Mouse (Mus musculus) thymus, postnatal 14 days (tissue): ENCODE measurements around the gene Zfp260.
A peak's percentile ranks its signal among the peaks of the same experiment; 100 is the strongest.
"Not testable (repeated sequence)": the region's sequence is repeated elsewhere in the genome, so short reads cannot be mapped to it uniquely, and the experiment has no call there.

Source experiments
- DNase-seq: peaks from one replicate; pipeline ENCODE4 v3.0.0; 2021

Zfp260 gene

GRCm38 (mm10) chr7:30094646-30095429, at the start of gene Zfp260:
Zfp260 (plus strand) TSS chr7:30094777.
- peak; percentile 92 for DNase-seq

GRCm38 (mm10) chr7:30048126-30048525, 46.5 kb upstream of the Zfp260 start:
- DNase-seq = no peak

GRCm38 (mm10) chr7:30050882-30051548, 43.6 kb upstream of the Zfp260 start, which contains the start of gene Zfp14:
Zfp14 (minus strand) TSS chr7:30051380.
- DNase-seq = peak; percentile 93

- DNase-seq = no peak
Observed at GRCm38 (mm10) chr7:30053591-30053990, 41.0 kb upstream of the Zfp260 start.

- DNase-seq = no peak
Observed at GRCm38 (mm10) chr7:30060341-30060740, 34.2 kb upstream of the Zfp260 start.

- peak; percentile 40 for DNase-seq
Observed at GRCm38 (mm10) chr7:30062478-30062877, 32.1 kb upstream of the Zfp260 start.

- DNase-seq = no peak
Observed at GRCm38 (mm10) chr7:30064622-30065021, 30.0 kb upstream of the Zfp260 start.

- peak; percentile 93 for DNase-seq
Observed at GRCm38 (mm10) chr7:30072146-30073028, 22.2 kb upstream of the Zfp260 start, which contains the start of gene Zfp82. Zfp82 (minus strand) TSS chr7:30072900.

GRCm38 (mm10) chr7:30086524-30086923, 8.1 kb upstream of the Zfp260 start:
- no peak for DNase-seq

GRCm38 (mm10) chr7:30089405-30089804, 5.2 kb upstream of the Zfp260 start:
- DNase-seq = peak; percentile 15

GRCm38 (mm10) chr7:30090092-30090969, 4.2 kb upstream of the Zfp260 start, which contains the start of the genes Gm26920 and Zfp566:
Gm26920 (minus strand) TSS chr7:30090410.
Zfp566 (minus strand) TSS chr7:30090527.
- DNase-seq = peak; percentile 95

GRCm38 (mm10) chr7:30090970-30091585, 3.5 kb upstream of the Zfp260 start:
- DNase-seq = no peak

GRCm38 (mm10) chr7:30092666-30093065, 1.9 kb upstream of the Zfp260 start:
- no peak for DNase-seq

GRCm38 (mm10) chr7:30093918-30094415, 610 bp upstream of the Zfp260 start:
- DNase-seq = peak; percentile 16

GRCm38 (mm10) chr7:30095551-30096125, 1.1 kb downstream of the Zfp260 start:
- no peak for DNase-seq

- peak; percentile 81 for DNase-seq
Observed at GRCm38 (mm10) chr7:30099297-30099696, 4.7 kb downstream of the Zfp260 start.

- no peak for DNase-seq
Observed at GRCm38 (mm10) chr7:30116076-30116475, 21.5 kb downstream of the Zfp260 start.

- not testable (repeated sequence) for DNase-seq
Observed at GRCm38 (mm10) chr7:30117935-30118334, 23.4 kb downstream of the Zfp260 start.

- peak; percentile 94 for DNase-seq
Observed at GRCm38 (mm10) chr7:30121308-30122187, 27.0 kb downstream of the Zfp260 start, which contains the start of gene Zfp382. Zfp382 (plus strand) TSS chr7:30121942.

GRCm38 (mm10) chr7:30122188-30122530, 27.6 kb downstream of the Zfp260 start:
- no peak for DNase-seq
